Mouse (Mus musculus) myocyte (in vitro differentiated cells): ENCODE data around the gene Vmn2r80.

Source experiments
- CEBPB ChIP-seq: IDR thresholded peaks from 2 replicates; pipeline ENCODE4 v1.6.1; 2011; ENCODE audit warnings: mild to moderate bottlenecking, moderate library complexity; ENCODE audit not compliant: poor library complexity, insufficient read depth, severe bottlenecking
- E2F4 ChIP-seq: IDR thresholded peaks from one replicate; pipeline ENCODE4 v1.6.1; 2011; ENCODE audit warnings: mild to moderate bottlenecking, control low read depth, moderate library complexity; ENCODE audit not compliant: insufficient read depth
- MAX ChIP-seq: IDR thresholded peaks from one replicate; pipeline ENCODE4 v1.6.1; 2011; ENCODE audit warnings: low read depth, mild to moderate bottlenecking, control low read depth
- MYOD1 ChIP-seq, 3 experiments: IDR thresholded peaks; one replicate each; pipeline ENCODE4 v1.6.1; 2011; ENCODE audit warnings: control low read depth in 2 of 3, low read depth in 2 of 3, mild to moderate bottlenecking in 2 of 3, moderate library complexity in 1 of 3; ENCODE audit not compliant: insufficient read length in 2 of 3, control insufficient read depth in 1 of 3
- MYOG ChIP-seq, 3 experiments: IDR thresholded peaks; one replicate each; pipeline ENCODE4 v1.6.1; 2011; ENCODE audit warnings: control low read depth in 2 of 3, low read depth in 2 of 3, mild to moderate bottlenecking in 2 of 3; ENCODE audit not compliant: insufficient read length in 2 of 3, control insufficient read depth in 1 of 3, insufficient read depth in 1 of 3
- POLR2A ChIP-seq: IDR thresholded peaks from one replicate; pipeline ENCODE4 v1.6.1; 2011; ENCODE audit warnings: low read depth, mild to moderate bottlenecking, control low read depth, moderate library complexity; ENCODE audit not compliant: insufficient read length
- POLR2AphosphoS2 ChIP-seq: IDR thresholded peaks from one replicate; pipeline ENCODE4 v1.6.1; 2011; ENCODE audit warnings: low read depth, control low read depth; ENCODE audit not compliant: insufficient read length
- REST ChIP-seq: IDR thresholded peaks from one replicate; pipeline ENCODE4 v1.6.1; 2011; ENCODE audit warnings: mild to moderate bottlenecking, control low read depth, moderate library complexity; ENCODE audit not compliant: insufficient read depth, insufficient read length
- SRF ChIP-seq: IDR thresholded peaks from one replicate; pipeline ENCODE4 v1.6.1; 2011; ENCODE audit warnings: low read depth; ENCODE audit not compliant: control insufficient read depth, insufficient read length
- TCF12 ChIP-seq: IDR thresholded peaks from one replicate; pipeline ENCODE4 v1.6.1; 2011; ENCODE audit warnings: mild to moderate bottlenecking, control low read depth; ENCODE audit not compliant: poor library complexity, insufficient read depth, severe bottlenecking
- TCF3 ChIP-seq: IDR thresholded peaks from one replicate; pipeline ENCODE4 v1.6.1; 2011; ENCODE audit warnings: low read depth, control low read depth; ENCODE audit not compliant: insufficient read length
- USF1 ChIP-seq: IDR thresholded peaks from one replicate; pipeline ENCODE4 v1.6.1; 2011; ENCODE audit warnings: low read depth, mild to moderate bottlenecking, control low read depth, moderate library complexity

GRCm38 (mm10) chr10:79107531-79107930, 41.0 kb upstream of the Vmn2r80 start:
- TF ChIP-seq POLR2A (no peak), USF1 (no peak), MYOG (IDR thresholded peaks at IDR 0.05; ENCODE audit: control insufficient read depth in 1 of 3, insufficient read depth in 1 of 3, insufficient read length in 2 of 3, low read depth in 2 of 3) (no peak), CEBPB (no peak), E2F4 (no peak), MAX (no peak), SRF (no peak), MYOD1 (IDR thresholded peaks at IDR 0.05; ENCODE audit: control insufficient read depth in 1 of 3, insufficient read length in 2 of 3, low read depth in 2 of 3) (no peak), REST (no peak), TCF3 (no peak), TCF12 (no peak), POLR2AphosphoS2 (no peak)
